Mouse (Mus musculus) olfactory bulb, adult 2 months (tissue): Measurements from ENCODE around the gene Timm10b. TPM values are rescaled to one million over a fixed set of nuclear protein-coding genes. Genes with fewer than 3 reads are reported as not detected.

Experiments used
- H3K27ac ChIP-seq: fragments of 200-500 bp; 2 replicates; pipeline ENCODE4 v1.5.1; 2012; ENCODE audit warnings: low read depth, low read length; ENCODE audit not compliant: insufficient read depth
- H3K4me1 ChIP-seq: fragments of 200-500 bp; 2 replicates; pipeline ENCODE4 v1.6.1; 2012; ENCODE audit warnings: low read length; ENCODE audit not compliant: control insufficient read depth, insufficient read depth
- H3K4me3 ChIP-seq: fragments of 200-500 bp; 2 replicates; pipeline ENCODE4 v1.5.1; 2012; ENCODE audit warnings: mild to moderate bottlenecking, low read depth, low read length, moderate library complexity; ENCODE audit not compliant: insufficient read depth
- CTCF ChIP-seq: fragments of 200-500 bp; IDR thresholded peaks from 2 replicates; pipeline ENCODE4 v1.5.1; 2012; ENCODE audit warnings: low read depth, mild to moderate bottlenecking, low read length, moderate library complexity; ENCODE audit not compliant: insufficient read depth
- POLR2A ChIP-seq: fragments of 200-500 bp; IDR thresholded peaks from 2 replicates; pipeline ENCODE4 v1.6.1; 2012; ENCODE audit warnings: mild to moderate bottlenecking, low read depth, low read length, moderate library complexity; ENCODE audit not compliant: insufficient read depth
- WGBS: fragments of 180-500 bp; shearing (Covaris S2); methylation state at CpG from one replicate; pipeline ENCODE4 v1.1.7; 2018; 5-methylcytosine and 5-hydroxymethylcytosine counted together
- polyA plus RNA-seq: library from polyadenylated mRNA; stranded (reverse); fragments of >200 nt; gene quantifications from 2 replicates; pipeline ENCODE4 v1.2.4, GENCODE M21; 2012; ENCODE audit warnings: low replicate concordance; ENCODE audit not compliant: missing spikeins, insufficient read depth, insufficient read length

Gene Timm10b
- polyA plus RNA-seq = not detected in 2 replicates

DNA sequence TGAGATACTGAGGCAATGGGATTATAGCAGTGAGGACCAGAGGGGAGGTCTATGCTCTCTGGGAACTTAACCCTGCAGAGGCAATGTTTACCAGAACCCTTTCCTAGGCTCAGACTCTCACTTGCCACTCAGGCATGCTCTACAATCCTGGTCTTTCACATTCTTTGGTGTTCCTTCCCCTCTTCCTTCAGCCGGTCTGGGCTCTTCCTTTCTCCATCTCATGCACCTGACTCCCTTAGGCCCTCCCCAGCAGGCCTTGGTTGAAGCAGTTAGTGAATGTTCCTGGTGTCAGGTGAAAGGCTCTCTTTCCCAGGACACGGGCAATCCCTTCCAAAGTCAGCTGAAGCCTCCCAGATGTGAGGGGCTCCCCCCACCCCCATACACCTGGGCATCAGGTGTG is at the start of gene Timm10b:
TSS of gene Timm10b (plus strand) at position 301 of the 400 bp plus-strand sequence.
- Histone ChIP-seq H3K4me3 (peak within 1 kb of the TSS; percentile 85), H3K4me1 (peaks cover 11% of the 10 kb centered on the region), H3K27ac (peak within 1 kb of the TSS; percentile 84)
- TF ChIP-seq CTCF = no peak
- no peak for TF ChIP-seq POLR2A
- 1% methylated on average over 2 of the region's 2 CpGs for WGBS

DNA sequence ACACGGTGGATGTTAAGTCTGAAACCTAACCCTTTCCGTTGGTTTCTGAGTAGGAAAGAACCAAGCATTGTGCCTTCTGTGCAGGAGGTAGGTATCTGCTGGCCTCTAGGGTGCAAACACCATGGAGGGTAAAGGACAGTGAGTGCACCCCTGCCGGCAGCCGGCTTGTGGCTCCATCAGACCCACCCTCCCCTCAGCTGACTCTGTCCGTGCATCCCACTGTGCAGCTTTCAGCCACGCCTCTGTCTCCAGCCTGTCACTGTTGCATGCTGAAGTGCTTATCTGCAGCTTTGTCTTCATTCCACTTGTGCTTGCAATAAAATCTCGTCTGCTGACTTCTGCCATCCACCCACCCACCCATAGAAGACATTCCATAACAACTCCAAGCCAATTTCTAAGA is 49.8 kb upstream of the Timm10b start:
- Histone ChIP-seq H3K4me1 (peaks cover 3% of the 10 kb centered on the region; the same call in 1 of the 2 replicates), H3K4me3 (no peak overlapping the region), H3K27ac (no peak overlapping the region)
- no peak for TF ChIP-seq CTCF
- TF ChIP-seq POLR2A = no peak
- 31% methylated on average over 7 of the region's 7 CpGs for WGBS

DNA sequence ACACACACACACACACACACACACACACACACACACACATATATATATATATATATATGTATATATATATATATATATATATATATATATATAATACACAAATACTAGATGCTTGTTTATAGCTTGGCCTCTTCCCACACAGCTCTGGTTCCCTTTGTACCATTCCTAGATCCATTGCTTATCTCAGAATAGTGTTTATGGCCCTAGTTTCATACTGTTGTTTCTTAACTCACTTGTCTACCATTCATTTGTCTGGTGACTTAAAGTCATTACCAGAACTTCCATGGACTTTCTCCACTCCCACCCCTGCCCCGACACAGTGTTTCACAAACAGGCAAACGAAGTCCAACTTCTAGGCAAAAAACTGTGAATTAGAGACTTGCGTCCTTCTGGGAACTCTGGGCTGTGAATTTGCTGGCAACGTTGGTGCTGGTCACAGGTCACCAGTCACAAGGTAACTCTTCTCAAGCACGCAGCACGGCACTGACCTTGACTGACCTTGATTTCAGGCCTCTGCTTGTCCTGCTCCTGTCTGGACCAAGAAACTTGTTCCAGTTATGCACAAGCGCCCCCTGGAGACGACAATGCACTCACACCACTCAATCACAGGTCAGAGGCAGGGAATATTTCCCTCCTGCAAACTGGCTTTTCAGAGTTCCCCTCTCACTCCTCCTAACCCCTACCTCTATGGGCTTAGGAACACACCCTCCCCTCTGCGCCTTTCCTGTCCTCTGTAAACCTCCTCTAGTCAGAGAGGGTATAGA is 36.8 kb upstream of the Timm10b start:
- TF ChIP-seq POLR2A (no peak), CTCF (0 out of 2 replicates have a peak, but pooled peaks have one; percentile 37)
- WGBS = 37% methylated on average over 9 of the region's 9 CpGs
- no peaks in the 10 kb centered on the region for H3K4me1 ChIP-seq
- no peak overlapping the region for H3K4me3 ChIP-seq
- no peak overlapping the region for H3K27ac ChIP-seq

DNA sequence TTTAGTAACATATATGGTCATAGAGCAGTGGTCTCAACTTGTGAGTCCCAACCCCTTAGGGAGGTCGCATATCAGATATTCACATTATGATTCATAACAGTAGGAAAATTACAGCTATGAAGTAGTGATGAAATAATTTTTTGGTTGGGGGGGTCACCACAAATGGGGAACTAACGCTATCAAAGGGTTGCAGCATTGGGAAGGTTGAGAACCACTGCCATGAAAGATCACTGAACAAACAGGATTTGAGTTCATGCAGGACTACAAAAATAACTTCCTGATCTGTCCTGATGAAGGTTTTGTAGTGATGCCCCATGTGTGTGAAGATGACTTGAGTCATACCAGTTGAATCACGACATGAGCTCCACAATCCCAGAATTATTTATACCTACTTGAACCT is 31.4 kb upstream of the Timm10b start:
- Histone ChIP-seq H3K27ac (no peak overlapping the region), H3K4me3 (no peak overlapping the region), H3K4me1 (no peaks in the 10 kb centered on the region)
- WGBS = 86% methylated on average over 3 of the region's 3 CpGs
- TF ChIP-seq POLR2A (no peak), CTCF (no peak)

DNA sequence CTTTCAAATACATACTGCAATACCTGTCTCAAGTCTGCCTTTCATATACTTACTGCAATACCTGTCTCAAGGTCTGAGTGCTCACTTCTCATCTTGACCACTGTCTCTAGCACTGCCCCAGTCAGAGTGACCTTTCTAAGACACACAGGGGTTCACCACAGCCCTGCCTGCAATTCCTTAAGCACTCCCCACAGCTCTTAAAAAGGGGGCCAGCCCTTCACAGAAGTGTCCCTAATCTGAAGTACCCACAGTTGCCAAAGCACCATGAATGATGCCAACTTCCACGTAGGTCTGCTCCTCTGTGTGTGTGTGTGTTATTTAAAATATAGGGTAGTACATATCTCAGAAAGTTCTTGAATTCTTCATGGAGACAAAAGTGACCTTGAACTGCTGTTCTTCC is 28.1 kb upstream of the Timm10b start:
- whole genome bisulfite sequencing = 90% methylated on average over 1 of the region's 1 CpGs
- Histone ChIP-seq H3K4me1 (no peaks in the 10 kb centered on the region), H3K4me3 (no peak overlapping the region), H3K27ac (no peak overlapping the region)
- no peak for TF ChIP-seq POLR2A
- TF ChIP-seq CTCF = no peak

DNA sequence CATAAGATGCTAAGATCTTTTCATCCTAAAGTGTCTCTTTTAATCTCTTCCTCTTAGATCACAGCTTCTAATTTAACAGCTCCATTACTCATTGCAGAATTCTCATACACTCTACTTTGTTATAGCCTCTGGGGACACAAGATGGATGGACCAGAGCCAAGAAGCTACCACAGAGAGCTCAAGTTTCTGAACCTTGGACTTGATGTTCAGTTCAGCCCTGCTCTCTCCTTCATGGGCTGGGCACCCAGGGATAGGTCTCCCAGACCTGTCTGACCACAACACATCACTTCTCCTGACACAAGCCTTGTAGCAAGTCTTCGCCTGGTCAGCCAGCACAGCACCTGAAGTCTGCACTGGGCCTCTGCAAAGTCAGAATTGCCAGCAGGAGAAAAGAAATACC is 25.5 kb upstream of the Timm10b start:
- Histone ChIP-seq H3K4me1 (no peaks in the 10 kb centered on the region), H3K27ac (no peak overlapping the region), H3K4me3 (no peak overlapping the region)
- WGBS = 100% methylated on average over 1 of the region's 1 CpGs
- TF ChIP-seq POLR2A = no peak
- TF ChIP-seq CTCF = no peak

DNA sequence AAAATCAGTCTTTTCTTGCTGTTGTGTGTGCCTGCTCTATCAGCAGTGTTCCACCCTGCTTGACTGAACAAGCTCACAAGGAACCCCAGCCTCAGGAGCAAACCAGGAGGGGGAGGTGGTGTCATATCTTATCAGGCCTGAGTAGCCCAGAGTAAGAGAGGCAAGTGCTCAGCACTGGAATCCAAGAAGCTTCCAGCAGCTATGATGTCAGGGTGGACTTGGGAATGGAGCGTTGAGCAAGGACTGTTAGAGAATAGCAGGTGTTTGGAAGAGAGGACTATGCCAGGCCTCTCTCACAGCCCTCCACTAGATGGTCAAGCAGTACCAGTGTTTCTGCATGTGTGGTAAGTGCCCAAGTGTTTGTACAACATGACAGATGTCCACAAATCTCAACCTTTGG is 24.1 kb upstream of the Timm10b start:
- TF ChIP-seq CTCF = no peak
- no peak for TF ChIP-seq POLR2A
- no peak overlapping the region for H3K27ac ChIP-seq
- 76% methylated on average over 1 of the region's 1 CpGs for WGBS
- no peak overlapping the region for H3K4me3 ChIP-seq
- no peaks in the 10 kb centered on the region for H3K4me1 ChIP-seq

DNA sequence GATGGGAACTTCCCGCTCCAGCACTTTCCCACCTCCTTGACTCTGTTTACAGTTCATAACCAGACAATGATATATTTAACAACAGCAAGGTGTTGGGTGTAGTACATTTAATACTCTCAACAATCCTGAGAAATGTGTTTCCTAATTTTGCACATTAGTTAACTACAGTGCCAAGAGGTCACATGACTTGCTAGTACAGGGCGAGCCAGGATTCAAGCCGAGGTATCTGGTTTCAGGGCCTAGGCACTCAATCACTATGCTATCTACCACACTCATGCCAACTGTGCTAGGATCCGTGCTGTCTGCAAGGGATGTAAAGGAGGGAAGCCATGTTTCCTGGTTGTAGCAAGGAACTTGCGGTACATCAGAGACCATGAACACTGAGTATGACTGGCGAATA is 23.3 kb upstream of the Timm10b start:
- H3K4me1 ChIP-seq = peaks cover 6% of the 10 kb centered on the region
- no peak overlapping the region for H3K4me3 ChIP-seq
- H3K27ac ChIP-seq = no peak overlapping the region
- WGBS = 88% methylated on average over 6 of the region's 6 CpGs
- TF ChIP-seq POLR2A (no peak), CTCF (no peak)

DNA sequence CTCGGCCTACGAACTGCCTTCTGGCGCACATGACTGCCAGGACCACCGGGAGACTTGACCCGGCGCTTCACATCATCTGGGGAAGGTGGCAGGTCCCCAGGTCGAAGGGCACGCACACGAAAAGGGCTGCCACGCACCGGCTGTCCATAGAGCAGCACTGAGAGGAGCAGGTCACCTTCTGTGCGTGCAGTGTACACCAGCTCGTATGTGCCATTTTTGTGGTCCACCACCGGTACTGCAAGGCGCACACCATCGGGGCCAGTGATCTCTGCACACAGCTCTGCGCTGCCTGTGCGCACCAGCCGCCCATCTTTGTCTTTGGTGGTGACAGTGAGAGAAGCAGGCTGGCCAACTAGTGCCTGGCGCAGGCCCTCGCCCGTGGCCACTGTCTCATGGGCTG is 22.0 kb upstream of the Timm10b start:
- Histone ChIP-seq H3K27ac (no peak overlapping the region), H3K4me1 (peaks cover 14% of the 10 kb centered on the region), H3K4me3 (no peak overlapping the region)
- 96% methylated on average over 22 of the region's 22 CpGs for WGBS
- TF ChIP-seq CTCF = no peak
- no peak for TF ChIP-seq POLR2A

DNA sequence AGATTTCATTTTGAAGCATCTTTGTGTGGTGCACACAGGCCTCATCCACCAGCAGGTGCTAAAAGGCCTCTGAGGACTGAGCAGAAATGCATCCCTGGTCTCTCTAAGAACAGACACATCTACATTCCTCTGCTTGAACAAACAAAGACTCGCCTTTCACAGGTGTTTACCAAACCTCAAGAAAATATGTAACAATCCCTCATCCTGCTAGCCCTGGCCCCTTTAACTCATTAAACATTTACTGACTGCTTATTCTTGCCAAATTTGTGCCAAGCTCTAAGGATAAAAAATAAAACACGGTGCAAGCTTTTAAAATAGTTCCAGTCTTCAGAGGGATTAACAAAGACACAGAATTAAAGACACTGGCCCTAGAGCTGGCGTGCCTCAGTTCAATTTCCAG is 20.2 kb upstream of the Timm10b start:
- TF ChIP-seq CTCF (no peak), POLR2A (no peak)
- no peak overlapping the region for H3K4me3 ChIP-seq
- H3K4me1 ChIP-seq = peaks cover 14% of the 10 kb centered on the region
- 56% methylated on average over 3 of the region's 3 CpGs for WGBS
- H3K27ac ChIP-seq = no peak overlapping the region
